Mouse (Mus musculus): ENCODE results near the gene Col19a1. TPM values are rescaled to one million over a fixed set of nuclear protein-coding genes. Genes with fewer than 3 reads are reported as not detected.

Gene Col19a1
- polyA plus RNA-seq, 1 experiment from 2014 or later, result 0.80 TPM

GRCm38 (mm10) chr1:24347621-24348160, 239.6 kb downstream of the Col19a1 start:
- H3K4me3 ChIP-seq (replicated peaks), result no peak overlapping the region
- no peak for ATAC-seq (ENCODE audit: low FRiP score)

DNA sequence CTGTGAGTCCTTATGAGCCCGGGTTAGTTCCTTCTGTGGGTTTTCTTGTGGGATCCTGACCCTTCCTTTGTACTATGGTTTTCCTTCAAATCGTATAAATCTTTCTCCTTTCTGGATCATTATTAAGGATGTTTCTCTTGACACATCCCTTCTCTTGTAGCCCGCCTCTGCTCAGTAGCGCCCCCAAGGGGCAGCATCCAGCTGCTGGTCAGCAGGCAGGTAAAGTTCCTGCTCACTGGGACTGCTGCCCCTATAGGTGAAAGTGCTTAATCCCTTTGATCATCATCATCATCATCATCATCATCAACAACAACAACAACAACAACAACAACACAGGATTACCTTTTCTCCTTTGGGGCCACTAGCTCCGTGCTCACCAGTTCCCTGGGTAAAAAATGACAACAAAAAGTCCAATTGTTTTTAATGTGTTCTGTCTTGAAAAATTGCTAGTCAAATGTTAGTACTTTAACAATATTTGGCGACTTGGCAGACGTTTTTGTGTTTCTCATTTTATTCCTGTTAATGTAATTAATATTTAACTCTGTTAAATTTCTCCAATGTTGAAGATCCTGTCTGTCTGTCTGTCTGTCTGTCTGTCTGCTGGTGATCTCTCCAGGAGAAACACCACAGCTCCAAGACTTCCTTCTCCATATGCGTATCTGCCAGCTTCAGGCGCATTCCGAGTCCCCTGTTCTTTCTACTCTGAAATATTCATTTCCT, 249.6 kb downstream of the Col19a1 start:
- Histone ChIP-seq H3K4me3 (replicated peaks) (no peak overlapping the region), H3K4me2 (no peak overlapping the region), H3K36me3 (replicated peaks) (no peaks in the 10 kb centered on the region), H3K27ac (no peak overlapping the region), H3K4me1 (no peaks in the 10 kb centered on the region), H3K9me3 (no peaks in the 10 kb centered on the region), H3K9ac (no peak overlapping the region), H3K27me3 (no peaks in the 10 kb centered on the region)
- no peak for ATAC-seq (ENCODE audit: low FRiP score)
- WGBS, result 87% methylated on average over 10 of the region's 10 CpGs

More at GRCm38 (mm10) chr1:24347621-24348160, 239.6 kb downstream of the Col19a1 start:
- WGBS, result 76% methylated on average over 5 of the region's 5 CpGs
- Histone ChIP-seq H3K9ac (no peak overlapping the region), H3K9me3 (no peaks in the 10 kb centered on the region), H3K4me1 (no peaks in the 10 kb centered on the region), H3K36me3 (replicated peaks) (no peaks in the 10 kb centered on the region), H3K27ac (no peak overlapping the region), H3K4me2 (no peak overlapping the region), H3K27me3 (no peaks in the 10 kb centered on the region)

GRCm38 (mm10) chr1:24336051-24336450, 251.2 kb downstream of the Col19a1 start:
- Histone ChIP-seq H3K27ac (no peak overlapping the region), H3K36me3 (replicated peaks) (no peaks in the 10 kb centered on the region), H3K27me3 (no peaks in the 10 kb centered on the region), H3K4me2 (no peak overlapping the region), H3K9me3 (no peaks in the 10 kb centered on the region), H3K4me3 (replicated peaks) (no peak overlapping the region), H3K4me1 (no peaks in the 10 kb centered on the region), H3K9ac (no peak overlapping the region)
- 70% methylated on average over 3 of the region's 3 CpGs for WGBS
- ATAC-seq (ENCODE audit: low FRiP score), result no peak

- Histone ChIP-seq H3K4me3 (replicated peaks) (no peak overlapping the region), H3K4me2 (no peak overlapping the region), H3K36me3 (replicated peaks) (no peaks in the 10 kb centered on the region), H3K9ac (no peak overlapping the region), H3K27me3 (no peaks in the 10 kb centered on the region), H3K4me1 (no peaks in the 10 kb centered on the region), H3K9me3 (no peaks in the 10 kb centered on the region), H3K27ac (no peak overlapping the region)
- ATAC-seq (ENCODE audit: low FRiP score), result no peak
- WGBS, result 86% methylated on average over 6 of the region's 6 CpGs
These were observed 270.2 kb downstream of the Col19a1 start for GRCm38 (mm10) chr1:24316961-24317589.

DNA sequence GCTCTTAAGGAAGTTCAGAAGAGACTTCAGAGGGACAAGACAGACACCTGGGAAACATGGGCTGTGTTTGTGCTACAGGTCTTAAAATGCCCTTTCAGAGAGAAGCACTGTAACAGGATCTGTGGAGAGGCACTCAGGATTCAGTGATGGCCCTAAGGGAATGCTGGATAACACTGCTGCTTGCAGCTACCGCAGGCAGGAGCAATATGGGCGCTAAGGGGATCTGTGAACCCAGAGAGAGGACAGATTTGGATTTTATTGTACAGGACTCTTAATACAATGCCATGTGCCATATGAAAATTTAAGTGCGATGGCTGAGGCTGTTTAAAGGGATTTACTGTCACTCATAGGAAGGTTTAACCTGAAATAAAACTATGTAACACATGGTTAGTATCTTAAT, 270.8 kb downstream of the Col19a1 start:
- no peak for ATAC-seq (ENCODE audit: low FRiP score)

DNA sequence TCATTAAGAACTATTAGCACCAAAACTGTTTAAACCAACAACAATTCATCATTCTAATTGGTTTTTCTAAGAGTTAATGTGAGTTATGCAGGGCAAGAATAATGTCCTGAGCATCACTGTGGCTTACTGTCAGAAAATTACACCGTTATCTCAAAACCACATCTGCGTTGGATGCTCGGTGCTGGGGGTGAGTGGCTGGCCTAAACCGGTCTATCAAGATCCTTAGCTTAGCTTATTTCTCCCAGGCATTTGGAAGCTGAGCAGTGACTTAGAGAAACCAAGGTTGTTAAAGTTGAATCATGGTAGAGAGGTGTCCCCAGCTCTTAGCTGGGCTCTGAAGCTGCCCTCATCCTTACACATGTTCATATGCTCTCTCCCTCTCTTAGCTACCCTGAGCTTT, 276.4 kb downstream of the Col19a1 start:
- H3K27me3 ChIP-seq, result no peaks in the 10 kb centered on the region
- H3K4me1 ChIP-seq, result no peaks in the 10 kb centered on the region
- no peaks in the 10 kb centered on the region for H3K9me3 ChIP-seq
- ATAC-seq (ENCODE audit: low FRiP score), result no peak
- no peak overlapping the region for H3K4me2 ChIP-seq
- 96% methylated on average over 4 of the region's 4 CpGs for WGBS
- H3K27ac ChIP-seq, result no peak overlapping the region
- no peaks in the 10 kb centered on the region for H3K36me3 ChIP-seq (replicated peaks)
- no peak overlapping the region for H3K9ac ChIP-seq
- no peak overlapping the region for H3K4me3 ChIP-seq (replicated peaks)

More for the DNA sequence above, 270.8 kb downstream of the Col19a1 start:
- Histone ChIP-seq H3K36me3 (replicated peaks) (no peaks in the 10 kb centered on the region), H3K4me2 (no peak overlapping the region), H3K4me3 (replicated peaks) (no peak overlapping the region), H3K27me3 (no peaks in the 10 kb centered on the region), H3K9ac (no peak overlapping the region), H3K27ac (no peak overlapping the region), H3K9me3 (no peaks in the 10 kb centered on the region), H3K4me1 (no peaks in the 10 kb centered on the region)
- WGBS, result 89% methylated on average over 3 of the region's 3 CpGs

DNA sequence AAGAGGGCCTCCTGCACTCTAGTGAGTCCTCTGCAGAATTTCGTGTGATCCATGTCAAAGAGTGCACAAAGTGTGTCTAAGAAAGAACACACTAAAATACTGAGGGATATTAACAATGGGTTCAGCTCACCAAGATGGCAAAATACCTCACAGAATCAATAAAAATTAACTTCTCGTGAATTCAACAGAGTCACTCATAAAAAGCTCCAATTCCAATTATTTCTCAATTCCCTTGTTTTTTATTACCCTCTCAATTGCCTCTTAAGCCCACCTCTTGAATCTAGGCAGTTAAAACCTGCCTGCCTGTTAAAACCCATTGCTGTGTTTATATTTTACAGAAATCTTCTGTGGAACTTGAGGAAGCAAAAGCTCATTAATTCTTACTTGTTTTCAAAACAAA, 277.1 kb downstream of the Col19a1 start:
- Histone ChIP-seq H3K27me3 (no peaks in the 10 kb centered on the region), H3K9ac (no peak overlapping the region), H3K9me3 (no peaks in the 10 kb centered on the region), H3K4me2 (no peak overlapping the region), H3K27ac (no peak overlapping the region), H3K4me1 (no peaks in the 10 kb centered on the region), H3K4me3 (replicated peaks) (no peak overlapping the region), H3K36me3 (replicated peaks) (no peaks in the 10 kb centered on the region)
- 58% methylated on average over 2 of the region's 2 CpGs for WGBS
- ATAC-seq (ENCODE audit: low FRiP score), result no peak

- no peak for ATAC-seq (ENCODE audit: low FRiP score)
- 88% methylated on average over 7 of the region's 7 CpGs for WGBS
- no peak overlapping the region for H3K27ac ChIP-seq
- no peaks in the 10 kb centered on the region for H3K9me3 ChIP-seq
- H3K27me3 ChIP-seq, result no peaks in the 10 kb centered on the region
- no peak overlapping the region for H3K4me2 ChIP-seq
- no peak overlapping the region for H3K4me3 ChIP-seq (replicated peaks)
- H3K4me1 ChIP-seq, result no peaks in the 10 kb centered on the region
- H3K36me3 ChIP-seq (replicated peaks), result no peaks in the 10 kb centered on the region
- H3K9ac ChIP-seq, result no peak overlapping the region
These were observed 284.2 kb downstream of the Col19a1 start for GRCm38 (mm10) chr1:24303077-24303476.

DNA sequence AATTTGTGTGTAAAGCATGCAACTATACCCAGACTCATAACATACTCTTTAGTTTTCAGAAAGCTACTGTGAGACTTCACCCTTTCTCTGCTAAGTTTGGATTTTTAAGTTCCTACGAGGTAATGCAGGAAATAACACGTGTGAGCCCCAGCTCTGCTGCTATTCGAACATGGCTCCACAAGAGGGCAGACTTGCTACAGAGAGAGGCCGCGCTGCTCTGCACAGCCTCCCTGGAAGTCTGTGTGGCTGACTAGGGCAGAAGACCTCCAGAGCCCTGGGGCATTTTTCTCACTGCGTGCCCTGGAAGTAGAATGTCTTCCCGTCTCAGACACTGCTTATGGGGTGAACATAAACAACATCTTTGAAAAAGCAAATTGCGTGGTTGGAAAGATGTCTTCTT, 284.6 kb downstream of the Col19a1 start:
- no peak overlapping the region for H3K9ac ChIP-seq
- no peaks in the 10 kb centered on the region for H3K4me1 ChIP-seq
- 12% methylated on average over 8 of the region's 8 CpGs for WGBS
- ATAC-seq (ENCODE audit: low FRiP score), result peak; percentile 80; the same call in 1 of the 2 replicates
- H3K4me2 ChIP-seq, result no peak overlapping the region
- H3K9me3 ChIP-seq, result no peaks in the 10 kb centered on the region
- H3K27me3 ChIP-seq, result no peaks in the 10 kb centered on the region
- no peak overlapping the region for H3K27ac ChIP-seq
- no peak overlapping the region for H3K4me3 ChIP-seq (replicated peaks)
- H3K36me3 ChIP-seq (replicated peaks), result no peaks in the 10 kb centered on the region

GRCm38 (mm10) chr1:24300700-24301099, 286.6 kb downstream of the Col19a1 start:
- WGBS, result 88% methylated on average over 3 of the region's 3 CpGs
- Histone ChIP-seq H3K36me3 (replicated peaks) (no peaks in the 10 kb centered on the region), H3K9me3 (no peaks in the 10 kb centered on the region), H3K4me1 (no peaks in the 10 kb centered on the region), H3K4me2 (no peak overlapping the region), H3K4me3 (replicated peaks) (no peak overlapping the region), H3K27ac (no peak overlapping the region), H3K9ac (no peak overlapping the region), H3K27me3 (no peaks in the 10 kb centered on the region)
- ATAC-seq (ENCODE audit: low FRiP score), result no peak

DNA sequence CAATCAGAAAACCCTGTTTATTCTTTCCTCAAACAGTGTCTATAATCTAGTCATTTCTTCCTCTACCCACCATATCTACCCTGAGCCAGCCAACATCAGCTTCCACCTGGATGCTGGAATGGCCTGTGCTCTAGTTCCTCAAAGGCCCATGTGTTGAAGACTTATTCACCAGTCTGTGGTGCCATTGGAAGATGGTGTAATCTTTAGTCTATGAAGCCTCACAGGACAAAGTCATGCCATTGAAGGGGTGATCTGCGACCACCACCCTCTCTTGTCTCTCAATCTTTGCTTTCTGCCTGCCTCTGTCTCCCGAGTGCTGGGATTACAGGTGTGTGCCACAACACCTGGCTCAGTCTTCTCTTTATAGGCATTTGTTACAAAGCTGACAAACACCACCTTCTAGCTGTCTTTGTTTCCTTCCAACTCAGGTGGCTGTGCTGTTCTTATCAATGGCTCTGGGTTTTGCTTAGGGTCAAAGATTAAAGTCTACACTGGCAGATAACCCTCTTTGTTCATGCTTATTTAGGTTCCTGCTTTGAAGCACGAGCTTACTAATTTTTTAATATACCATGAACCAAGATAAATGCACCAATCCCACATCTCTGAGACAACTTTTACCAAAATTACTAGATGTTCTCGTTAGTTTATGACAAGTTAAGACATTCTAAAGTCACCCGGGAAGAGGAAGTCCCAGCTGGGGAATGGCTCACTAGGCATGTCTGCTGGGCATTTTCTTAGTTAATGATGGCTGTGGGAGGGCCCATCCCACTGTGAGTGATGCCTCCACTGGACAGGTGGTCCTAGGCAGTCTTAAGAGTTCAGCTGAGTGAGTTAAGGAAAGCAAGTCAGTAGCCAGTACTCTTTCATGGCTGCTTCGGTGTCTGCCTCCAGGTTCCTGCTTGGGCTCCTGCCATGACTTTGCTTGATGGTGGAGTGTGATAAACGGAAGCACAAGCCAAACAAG, 292.0 kb downstream of the Col19a1 start:
- ATAC-seq (ENCODE audit: low FRiP score), result no peak
- no peak overlapping the region for H3K27ac ChIP-seq
- H3K27me3 ChIP-seq, result no peaks in the 10 kb centered on the region
- 85% methylated on average over 7 of the region's 7 CpGs for WGBS
- no peaks in the 10 kb centered on the region for H3K4me1 ChIP-seq
- no peaks in the 10 kb centered on the region for H3K9me3 ChIP-seq
- no peak overlapping the region for H3K9ac ChIP-seq
- H3K4me2 ChIP-seq, result no peak overlapping the region
- no peaks in the 10 kb centered on the region for H3K36me3 ChIP-seq (replicated peaks)
- H3K4me3 ChIP-seq (replicated peaks), result no peak overlapping the region

DNA sequence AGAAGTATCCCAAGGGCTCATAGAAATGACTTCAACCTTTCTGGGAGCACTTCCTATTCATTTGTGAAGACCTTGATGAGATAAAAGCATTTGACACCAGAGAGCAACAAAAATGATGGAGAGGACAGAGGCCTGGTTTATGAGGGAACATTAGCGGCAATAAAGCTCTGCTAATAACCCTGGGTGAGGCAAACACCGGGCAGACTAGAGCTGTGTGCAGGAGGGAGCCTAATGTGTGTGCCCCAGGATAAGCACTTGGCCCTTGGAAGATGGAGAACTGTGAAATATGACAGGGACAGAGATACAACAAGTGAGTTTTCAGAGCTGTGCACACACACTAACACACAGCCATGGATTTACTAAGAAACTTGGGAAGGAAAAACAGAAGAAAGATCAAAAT, 294.8 kb downstream of the Col19a1 start:
- Histone ChIP-seq H3K27me3 (no peaks in the 10 kb centered on the region), H3K27ac (no peak overlapping the region), H3K4me3 (replicated peaks) (no peak overlapping the region), H3K9ac (no peak overlapping the region), H3K36me3 (replicated peaks) (no peaks in the 10 kb centered on the region), H3K4me2 (no peak overlapping the region), H3K9me3 (no peaks in the 10 kb centered on the region), H3K4me1 (no peaks in the 10 kb centered on the region)
- no peak for ATAC-seq (ENCODE audit: low FRiP score)
- WGBS, result 87% methylated on average over 2 of the region's 2 CpGs
